Mouse (Mus musculus) spleen, adult 18-20 months (tissue): ENCODE measurements around the gene Rcvrn.

Experiments
- DNase-seq, 2 experiments: peaks; one replicate each; pipeline ENCODE4 v3.0.0; 2022; ENCODE audit warnings: mixed read lengths in 2 of 2

The Rcvrn gene

GRCm38 (mm10) chr11:67694703-67695376, at the start of gene Rcvrn:
Gene Rcvrn (plus strand): TSS chr11:67695326.
- DNase-seq: no peak

GRCm38 (mm10) chr11:67647745-67648144, 47.4 kb upstream of the Rcvrn start:
- peak; percentile 22 to 63 for DNase-seq

GRCm38 (mm10) chr11:67648651-67649407, 46.3 kb upstream of the Rcvrn start:
- no peak for DNase-seq

GRCm38 (mm10) chr11:67649971-67650707, 45.0 kb upstream of the Rcvrn start:
- DNase-seq: no peak

- DNase-seq: no peak
Measured at GRCm38 (mm10) chr11:67651731-67652130, 43.4 kb upstream of the Rcvrn start.

- no peak for DNase-seq
Measured at GRCm38 (mm10) chr11:67652194-67652892, 42.8 kb upstream of the Rcvrn start.

- DNase-seq: no peak
Measured at GRCm38 (mm10) chr11:67652893-67653255, 42.3 kb upstream of the Rcvrn start.

GRCm38 (mm10) chr11:67653521-67654090, 41.5 kb upstream of the Rcvrn start:
- DNase-seq: no peak

GRCm38 (mm10) chr11:67654514-67654913, 40.6 kb upstream of the Rcvrn start:
- DNase-seq: no peak

- DNase-seq: no peak
Measured at GRCm38 (mm10) chr11:67655236-67655959, 39.7 kb upstream of the Rcvrn start.

- DNase-seq: no peak
Measured at GRCm38 (mm10) chr11:67656366-67656765, 38.8 kb upstream of the Rcvrn start.

GRCm38 (mm10) chr11:67656811-67657210, 38.3 kb upstream of the Rcvrn start:
- no peak for DNase-seq

GRCm38 (mm10) chr11:67657685-67658382, 37.3 kb upstream of the Rcvrn start:
- DNase-seq: peak in 1 of 2 experiments; percentile 35

GRCm38 (mm10) chr11:67661465-67661864, 33.7 kb upstream of the Rcvrn start:
- no peak for DNase-seq

GRCm38 (mm10) chr11:67663437-67663836, 31.7 kb upstream of the Rcvrn start:
- DNase-seq: no peak

GRCm38 (mm10) chr11:67664261-67664660, 30.9 kb upstream of the Rcvrn start:
- DNase-seq: no peak

GRCm38 (mm10) chr11:67664918-67665317, 30.2 kb upstream of the Rcvrn start:
- no peak for DNase-seq

GRCm38 (mm10) chr11:67666129-67666528, 29.0 kb upstream of the Rcvrn start:
- DNase-seq: no peak

GRCm38 (mm10) chr11:67667531-67668332, 27.4 kb upstream of the Rcvrn start:
- no peak for DNase-seq

GRCm38 (mm10) chr11:67668460-67669007, 26.6 kb upstream of the Rcvrn start:
- no peak for DNase-seq
